Mouse (Mus musculus) regulatory T cell (primary cell): ENCODE data around the gene Wdr48.

ENCODE experiments used
- in situ Hi-C: fragments of 300-600 bp; cut with MboI, MseI; formaldehyde crosslinking; loops from one replicate; pipeline ENCODE4 v1.15.1; 2025; ENCODE audit warnings: high pct_unique_total_duplicates

Wdr48 gene

GRCm38 (mm10) chr9:119925120-119925657, 30.5 kb downstream of the Wdr48 start:
- in situ Hi-C loops: no loop called here

DNA sequence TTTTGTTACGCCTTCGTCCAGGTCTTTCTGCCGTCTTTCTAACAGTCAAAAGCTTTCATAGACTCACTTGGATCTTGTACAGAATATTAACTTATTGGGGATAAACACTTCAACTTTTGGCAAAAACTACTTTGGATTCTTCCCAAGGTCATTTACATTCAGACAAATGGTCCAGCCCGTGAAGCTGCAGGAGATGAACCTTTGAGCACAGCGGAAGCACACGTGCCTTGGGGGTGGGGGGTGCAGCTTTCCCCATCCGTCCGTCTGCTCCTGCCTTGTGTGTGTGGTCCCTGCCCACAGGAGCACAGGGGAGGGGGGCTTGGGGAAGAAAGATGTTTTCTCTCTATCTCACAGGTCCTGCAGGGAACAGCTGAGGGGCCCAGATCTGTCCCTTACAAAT, 31.1 kb downstream of the Wdr48 start:
- in situ Hi-C loops: no loop called here

DNA sequence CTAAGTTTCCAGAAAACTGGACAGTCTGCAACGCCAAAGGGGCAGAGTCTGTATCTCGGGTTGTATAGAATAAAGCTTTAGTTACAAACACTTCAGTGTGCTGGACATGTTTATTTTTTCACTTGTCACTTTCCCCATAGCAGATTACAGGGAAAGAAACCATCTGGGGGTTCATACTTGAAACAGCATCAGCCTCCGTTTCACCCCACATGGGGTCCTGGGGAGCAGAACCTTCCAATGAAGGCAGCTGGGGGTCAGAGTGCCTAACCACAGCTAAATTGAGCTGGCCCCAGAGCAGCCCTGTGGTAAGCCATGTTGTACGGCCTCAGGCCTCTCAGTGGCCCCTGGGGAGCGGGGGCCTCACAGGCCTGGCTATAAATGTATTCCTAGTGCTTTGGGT, 31.8 kb downstream of the Wdr48 start:
- in situ Hi-C loops: no loop called here

DNA sequence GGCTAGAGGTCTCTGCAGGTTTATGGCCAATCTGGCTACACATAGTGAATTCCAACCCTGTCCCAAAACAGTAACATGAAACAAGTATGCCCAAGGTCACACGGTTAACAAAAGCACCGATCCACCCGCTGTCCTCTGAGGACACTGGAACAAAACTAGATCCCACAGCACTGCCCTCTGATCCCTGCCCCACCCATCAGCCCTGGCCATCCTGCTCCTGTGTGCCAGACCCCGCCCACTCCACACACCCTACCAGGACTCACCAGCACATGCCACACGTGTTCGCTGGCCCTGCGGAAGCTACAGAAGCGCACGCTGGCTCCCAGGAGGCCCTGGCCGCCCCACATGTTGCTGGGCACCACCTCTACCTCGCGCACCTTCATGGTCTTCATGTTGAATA, 37.7 kb downstream of the Wdr48 start:
- in situ Hi-C loops: no loop called here

DNA sequence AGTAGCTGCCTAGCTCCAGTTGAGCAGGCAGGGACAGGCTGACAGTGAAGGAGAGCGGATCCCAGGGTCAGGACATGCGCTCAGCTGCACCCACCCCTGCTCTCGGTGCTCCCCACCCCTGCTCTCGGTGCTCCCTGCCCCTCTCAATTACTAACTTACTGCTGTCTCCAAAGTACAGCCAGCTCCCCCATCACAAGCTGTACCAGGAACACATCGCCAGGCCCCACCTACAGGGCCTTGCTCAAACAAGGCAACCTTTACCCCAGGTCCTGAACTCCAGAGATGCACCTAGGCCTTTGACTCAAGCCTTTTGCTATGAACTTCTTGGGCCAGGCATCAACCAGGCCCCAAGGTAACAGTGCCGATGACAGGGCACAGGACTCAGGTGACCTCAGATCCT, 39.0 kb downstream of the Wdr48 start:
- in situ Hi-C loops: no loop called here

DNA sequence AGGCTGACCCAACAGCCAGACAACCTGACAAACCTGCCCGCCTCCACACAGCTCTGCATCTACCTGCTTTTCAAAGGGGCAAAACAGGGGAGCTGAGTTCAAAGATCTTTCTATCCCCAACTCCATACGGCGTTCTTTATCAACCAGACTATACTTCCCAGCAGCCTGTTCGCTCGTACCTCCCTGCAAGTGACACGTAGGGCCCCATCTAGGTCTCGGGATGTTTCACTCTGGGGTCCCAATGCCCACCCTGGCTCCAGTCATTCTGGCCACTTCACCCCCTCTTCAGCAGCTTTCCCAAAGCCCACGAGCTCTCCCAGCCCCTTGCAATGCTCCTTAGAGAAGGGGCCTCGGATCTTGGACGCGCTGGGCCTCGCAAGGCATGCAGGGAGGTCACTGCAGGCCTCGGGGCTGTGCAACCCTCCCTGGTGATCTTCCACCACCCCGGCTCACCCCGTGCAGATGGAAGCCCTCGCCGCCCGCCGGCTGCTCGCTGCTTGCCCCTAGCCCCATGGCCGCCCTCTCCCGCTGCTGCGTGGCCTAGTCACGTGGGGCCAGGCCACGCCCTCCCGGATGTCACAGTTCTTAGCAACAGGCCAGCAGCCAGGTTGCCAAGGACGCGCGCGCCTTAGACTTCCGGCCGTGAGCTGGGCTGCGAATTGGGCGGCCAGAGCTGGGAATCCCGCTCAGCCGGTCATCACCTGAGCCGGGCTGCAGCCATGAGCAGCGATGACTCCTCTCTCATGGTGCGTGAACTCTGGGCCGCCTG, 42.5 kb downstream of the Wdr48 start, which contains the start of the genes Gorasp1 and Ttc21a:
Gene Gorasp1 (minus strand): TSS at position 561 of the 769 bp plus-strand sequence.
Gene Ttc21a (plus strand): TSS at position 602 of the 769 bp plus-strand sequence.
- in situ Hi-C loops: no loop called here

DNA sequence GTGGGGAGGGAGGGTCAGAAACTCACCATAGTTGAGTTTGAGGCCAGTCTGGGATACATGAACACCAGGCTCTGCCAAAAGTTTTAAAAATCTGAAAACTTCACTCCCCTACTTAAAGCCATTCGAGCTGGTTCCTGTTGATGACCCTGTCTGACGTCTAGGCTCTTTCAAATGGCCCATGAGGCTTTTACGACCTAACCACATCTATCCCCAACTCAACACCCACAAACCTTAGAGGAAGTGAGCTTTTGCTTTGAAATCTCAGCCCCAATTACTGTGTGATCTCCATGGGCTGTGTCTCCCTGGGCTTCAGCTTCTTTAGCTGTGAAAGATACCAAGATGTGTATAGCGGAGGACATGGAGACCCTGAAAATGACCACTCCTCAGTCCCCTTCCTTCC, 43.8 kb downstream of the Wdr48 start:
- in situ Hi-C loops: no loop called here

DNA sequence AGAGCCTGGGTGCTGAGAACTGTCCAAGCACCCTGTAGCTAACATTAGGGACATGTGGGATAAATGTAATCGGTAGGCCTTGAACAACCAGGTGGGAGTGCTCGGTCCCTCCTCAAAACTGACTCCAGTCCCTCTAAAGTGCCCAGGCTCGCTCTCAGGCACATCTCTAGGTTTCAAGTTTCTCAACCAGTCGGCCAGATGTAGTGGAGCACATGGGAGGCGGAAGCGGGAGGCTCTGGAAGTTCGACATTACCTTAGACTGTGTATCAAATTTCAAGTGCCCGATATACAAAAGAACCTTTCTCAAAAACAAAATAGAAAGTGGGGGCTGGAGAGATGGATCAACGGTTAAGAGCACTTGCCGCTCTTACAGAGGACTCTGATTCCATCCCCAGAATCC, 45.0 kb downstream of the Wdr48 start:
- in situ Hi-C loops: no loop called here

GRCm38 (mm10) chr9:119941407-119941806, 46.7 kb downstream of the Wdr48 start:
- in situ Hi-C loops: no loop called here

- in situ Hi-C loops: no loop called here
Observed at GRCm38 (mm10) chr9:119941861-119942260, 47.2 kb downstream of the Wdr48 start.

- in situ Hi-C loops: no loop called here
Observed at GRCm38 (mm10) chr9:119943326-119943725, 48.6 kb downstream of the Wdr48 start.

DNA sequence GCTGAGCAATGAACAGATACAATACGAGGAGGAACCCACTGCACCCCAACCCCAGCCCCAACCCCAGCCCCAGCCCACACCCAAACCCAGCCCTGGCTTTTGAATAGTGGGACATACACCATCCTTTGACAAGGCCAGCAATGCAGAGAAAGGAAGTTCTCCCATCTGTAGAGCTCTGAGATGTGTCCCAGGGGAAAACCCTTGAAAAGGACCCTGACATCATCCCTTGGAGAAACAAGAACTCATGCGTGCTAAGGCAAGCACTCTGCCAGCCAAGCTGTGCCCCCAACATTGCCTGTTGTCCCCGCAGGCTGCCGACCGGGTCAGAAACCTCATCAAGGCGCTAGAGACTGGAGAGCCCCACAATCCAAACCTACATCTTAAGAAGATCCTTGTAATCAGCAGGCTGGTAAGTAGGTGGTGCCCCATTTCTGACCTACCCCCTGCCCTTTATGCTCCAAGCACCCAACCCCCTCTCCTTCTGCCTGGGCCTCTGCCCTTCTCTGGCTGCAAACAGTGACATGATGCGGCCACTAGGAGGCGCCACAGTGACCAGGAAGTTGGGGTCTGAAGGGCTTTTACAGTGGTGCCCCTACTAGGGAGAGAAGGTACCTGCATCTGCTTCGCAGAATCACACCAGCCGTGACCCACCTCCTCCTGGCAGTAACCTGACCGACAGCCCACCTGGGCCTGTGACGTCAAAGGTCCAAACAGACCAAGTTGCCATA, 50.7 kb downstream of the Wdr48 start:
- in situ Hi-C loops: no loop called here

GRCm38 (mm10) chr9:119948804-119949203, 54.1 kb downstream of the Wdr48 start:
- in situ Hi-C loops: no loop called here

DNA sequence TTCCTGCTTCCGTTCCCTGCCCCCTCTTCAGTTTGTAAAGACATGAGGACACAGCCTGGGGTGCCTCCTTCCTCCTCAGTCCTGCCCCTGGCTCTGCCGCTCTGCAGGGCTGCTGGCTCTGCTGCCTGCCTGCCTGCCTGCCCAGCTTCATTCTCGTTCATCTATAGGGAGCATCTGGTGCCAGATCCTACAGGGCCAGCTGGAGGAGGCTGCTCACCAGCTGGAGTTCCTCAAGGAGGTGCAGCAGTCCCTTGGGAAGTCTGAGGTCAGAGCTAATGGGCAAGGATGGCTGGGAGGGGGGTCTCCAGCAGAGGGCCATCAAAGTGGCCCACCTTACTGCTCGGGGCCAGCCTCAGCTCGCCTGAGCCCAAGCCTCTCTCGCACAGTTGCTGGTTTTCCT, 55.8 kb downstream of the Wdr48 start:
- in situ Hi-C loops: no loop called here

GRCm38 (mm10) chr9:119951388-119951787, 56.7 kb downstream of the Wdr48 start:
- in situ Hi-C loops: no loop called here

GRCm38 (mm10) chr9:119958835-119959234, 64.2 kb downstream of the Wdr48 start:
- in situ Hi-C loops: no loop called here

- in situ Hi-C loops: loop anchor here (10.0 kb wide), 1 partner anchor 987 kb away; no protein-coding TSS in a partner anchor
Observed at GRCm38 (mm10) chr9:119962216-119962615, 67.5 kb downstream of the Wdr48 start.

GRCm38 (mm10) chr9:119962987-119963667, 68.4 kb downstream of the Wdr48 start:
- in situ Hi-C loops: loop anchor here (10.0 kb wide), 1 partner anchor 988 kb away; no protein-coding TSS in a partner anchor

DNA sequence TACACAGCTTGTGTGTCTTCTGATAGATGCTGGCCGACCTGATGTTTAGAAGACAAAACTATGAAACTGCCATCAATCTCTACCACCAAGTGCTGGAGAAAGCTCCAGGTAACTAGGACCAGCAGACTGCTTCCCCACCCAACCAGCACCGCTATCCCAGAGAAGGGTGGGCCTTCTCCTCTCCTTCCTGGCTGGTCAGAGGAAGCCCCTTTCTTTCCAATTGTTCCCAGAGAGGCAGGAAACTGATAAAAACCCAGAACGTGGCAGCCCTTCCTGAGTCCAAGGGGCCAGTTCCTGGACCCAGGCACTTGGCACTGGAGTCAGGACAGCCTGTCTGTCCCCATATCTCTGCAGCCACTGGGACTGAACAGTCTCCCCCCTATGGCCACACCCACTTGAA, 69.5 kb downstream of the Wdr48 start:
- in situ Hi-C loops: loop anchor here (10.0 kb wide), 1 partner anchor 989 kb away; no protein-coding TSS in a partner anchor

- in situ Hi-C loops: loop anchor here (10.0 kb wide), 1 partner anchor 990 kb away; no protein-coding TSS in a partner anchor
Observed at GRCm38 (mm10) chr9:119965186-119965585, 70.5 kb downstream of the Wdr48 start.

DNA sequence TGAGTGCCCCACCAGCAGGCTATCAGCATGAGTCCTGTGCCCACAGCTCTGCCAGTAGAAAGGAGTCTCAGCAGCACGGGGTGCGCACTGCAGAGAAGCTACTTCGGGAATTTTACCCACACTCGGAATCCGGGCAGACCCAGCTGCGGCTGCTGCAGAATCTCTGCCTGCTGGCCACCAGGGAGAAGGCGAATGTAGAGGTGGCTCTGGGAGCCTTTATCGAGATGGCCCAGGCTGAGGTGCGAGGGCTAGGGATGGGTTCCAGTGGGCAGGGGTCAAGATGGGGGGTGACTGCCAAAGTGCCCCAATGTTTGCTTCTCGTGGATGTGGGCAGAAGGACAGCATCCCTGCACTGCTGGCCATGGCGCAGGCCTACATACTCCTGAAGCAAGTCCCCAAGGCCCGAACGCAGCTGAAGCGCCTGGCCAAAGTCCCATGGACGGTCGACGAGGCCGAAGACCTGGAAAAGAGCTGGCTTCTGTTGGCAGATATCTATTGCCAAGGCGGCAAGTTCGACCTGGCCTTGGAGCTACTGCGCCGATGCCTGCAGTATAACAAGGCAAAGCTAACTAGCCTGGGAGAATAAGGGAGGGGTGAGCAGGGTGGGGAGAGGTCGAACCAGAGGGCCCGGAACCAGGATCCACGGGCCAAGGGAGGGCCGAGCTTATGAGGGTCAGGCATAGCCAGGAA, 71.7 kb downstream of the Wdr48 start:
- in situ Hi-C loops: loop anchor here (10.0 kb wide), 1 partner anchor 992 kb away; no protein-coding TSS in a partner anchor
